Mouse (Mus musculus) urinary bladder, adult 2 months (tissue): ENCODE results near the gene Ppara. TPM values are rescaled to one million over a fixed set of nuclear protein-coding genes. Genes with fewer than 3 reads are reported as not detected.
"Not testable (repeated sequence)": the region's sequence is repeated elsewhere in the genome, so short reads cannot be mapped to it uniquely, and the experiment has no call there.

ENCODE experiments used
- DNase-seq: peaks from one replicate; pipeline ENCODE4 v3.0.0; 2022; ENCODE audit warnings: low spot score
- polyA plus RNA-seq: library from polyadenylated mRNA; depleted of rRNA; stranded (reverse); fragments of >200 nt; gene quantifications from 2 replicates; pipeline ENCODE4 v1.2.3, GENCODE M21; 2012

The Ppara gene
- polyA plus RNA-seq, 1 experiment = 7.8 TPM

DNA sequence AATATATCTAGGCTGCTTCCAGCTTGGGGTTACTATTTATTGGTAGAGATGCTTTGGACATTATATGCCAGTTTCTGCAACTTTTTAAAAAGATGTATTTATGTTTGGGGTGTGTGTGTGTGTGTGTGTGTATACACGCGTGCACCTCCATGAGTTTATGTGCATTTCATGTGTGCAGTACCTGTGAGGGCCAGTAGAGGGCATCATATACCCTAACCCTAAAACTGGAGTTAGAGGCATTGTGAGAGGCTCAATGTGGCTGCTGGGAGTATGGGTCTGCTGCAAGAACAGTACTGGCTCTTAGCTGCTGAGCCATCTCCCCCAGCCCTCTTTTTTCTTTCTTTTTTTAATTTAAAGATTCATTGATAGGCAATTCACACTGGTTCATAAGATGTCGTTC lies 23.0 kb downstream of the Ppara start:
- no peak for DNase-seq

DNA sequence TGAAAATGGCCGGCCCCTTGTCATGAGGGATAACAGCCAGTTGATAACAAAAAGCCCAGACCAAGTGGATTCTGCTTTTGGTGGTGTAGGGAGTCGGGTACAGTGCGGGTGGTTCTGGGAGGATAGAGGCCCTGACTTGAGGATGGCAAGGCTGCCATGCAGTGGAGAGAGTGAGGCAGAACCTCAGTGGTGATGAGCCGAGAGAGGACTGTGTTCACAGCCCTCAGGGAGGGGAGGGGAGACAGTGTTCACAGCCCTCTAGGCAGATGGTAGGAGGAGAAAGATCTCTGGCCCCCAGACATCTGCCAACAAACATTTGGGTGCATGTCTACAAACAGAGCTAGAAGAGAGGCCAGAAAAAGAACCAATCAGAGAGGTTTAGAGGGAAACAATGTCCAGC lies 28.0 kb downstream of the Ppara start:
- DNase-seq = no peak

DNA sequence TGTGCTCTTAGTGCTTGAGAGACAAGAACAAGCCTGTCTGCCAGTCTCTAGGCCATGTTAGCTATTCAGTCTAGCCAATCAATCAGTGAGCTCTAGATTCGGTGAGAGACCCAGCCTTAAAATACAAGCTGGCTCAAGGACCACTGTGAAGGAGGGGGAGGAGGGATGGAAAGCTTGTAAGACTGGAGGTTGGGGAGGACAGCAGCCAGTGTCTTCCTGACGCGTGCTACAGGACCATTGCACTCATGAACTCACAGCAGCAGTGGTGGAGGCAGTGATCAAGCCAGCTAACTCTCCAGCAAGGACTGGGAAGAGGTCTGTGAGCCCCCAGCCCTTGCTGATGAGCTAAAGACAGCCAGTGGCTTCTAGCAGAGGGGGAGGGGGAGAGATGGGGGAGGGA lies 30.2 kb downstream of the Ppara start:
- no peak for DNase-seq

DNA sequence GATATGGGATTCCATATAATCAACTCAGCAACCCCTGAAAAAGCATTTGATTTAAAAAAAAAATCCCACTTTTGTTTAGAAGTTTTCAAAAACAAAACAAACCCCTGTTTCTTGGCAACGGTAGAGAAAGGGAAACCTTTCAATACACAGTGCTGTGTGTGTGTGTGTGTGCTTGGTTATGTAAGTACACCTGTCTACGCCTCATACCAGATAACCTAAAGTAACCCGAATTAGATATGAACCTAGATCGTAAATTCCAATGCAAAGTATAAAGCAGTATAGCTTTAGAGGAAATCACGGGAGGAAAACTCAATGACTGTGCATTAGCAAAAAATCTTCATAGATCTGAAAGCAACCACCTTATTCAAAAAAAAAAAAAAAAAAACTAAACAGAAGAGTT lies 31.9 kb downstream of the Ppara start:
- DNase-seq = no peak

DNA sequence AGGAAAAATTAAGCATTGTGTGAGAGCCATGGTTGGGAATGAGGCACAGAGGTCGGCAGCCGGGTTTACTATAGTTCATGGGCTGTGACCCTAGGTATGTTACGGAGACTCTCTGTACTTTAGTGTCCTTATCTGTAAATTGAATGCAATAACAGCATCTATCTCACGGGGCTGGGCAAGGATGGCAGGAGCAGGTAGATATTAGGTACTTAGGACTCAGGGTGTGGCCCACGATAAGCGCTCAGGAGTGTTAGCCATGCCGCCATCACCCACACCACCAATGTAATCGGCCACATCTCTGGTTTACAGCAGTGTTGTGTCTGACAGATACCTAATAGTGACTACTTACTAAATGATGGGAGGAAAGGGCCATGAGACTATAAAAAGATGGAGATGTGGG lies 34.2 kb downstream of the Ppara start:
- DNase-seq = no peak

DNA sequence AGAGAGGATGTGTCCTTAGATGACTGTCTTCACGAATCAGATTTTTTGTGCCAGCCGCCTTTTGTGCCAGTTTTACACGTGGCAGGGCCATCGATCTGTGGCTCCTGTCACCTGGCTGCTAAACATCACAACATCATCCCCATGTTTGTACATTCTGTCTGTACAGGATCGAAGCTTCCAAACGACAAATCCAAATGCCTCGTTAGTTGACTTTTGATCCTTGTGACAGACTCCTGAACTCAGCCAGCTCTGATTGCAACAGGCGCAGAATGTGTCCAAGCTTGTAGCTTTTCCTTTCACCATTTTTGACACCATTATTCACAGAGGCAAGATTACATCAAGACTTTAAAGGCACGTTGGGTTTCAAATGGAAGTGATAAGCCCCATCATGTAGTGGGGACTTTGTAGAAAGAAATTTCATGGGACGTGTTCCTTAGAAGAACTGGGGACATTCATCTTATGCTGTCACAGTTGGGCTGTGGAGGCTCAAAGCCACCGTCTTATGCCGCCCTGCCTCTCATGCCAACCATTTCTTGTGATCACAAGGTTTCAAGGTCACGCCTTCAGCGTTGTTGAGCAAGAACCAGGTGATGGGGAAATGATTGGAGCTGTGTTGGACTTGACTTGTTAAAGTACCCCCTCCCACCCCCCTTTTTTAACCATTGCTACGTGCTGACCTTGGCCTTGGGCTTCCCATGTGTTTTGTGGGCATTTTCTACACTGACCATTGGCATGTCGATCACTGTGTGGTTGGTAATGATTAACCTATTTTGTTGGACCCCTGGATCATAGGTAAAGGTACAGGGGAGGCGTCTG lies 36.7 kb downstream of the Ppara start:
- DNase-seq = no peak

DNA sequence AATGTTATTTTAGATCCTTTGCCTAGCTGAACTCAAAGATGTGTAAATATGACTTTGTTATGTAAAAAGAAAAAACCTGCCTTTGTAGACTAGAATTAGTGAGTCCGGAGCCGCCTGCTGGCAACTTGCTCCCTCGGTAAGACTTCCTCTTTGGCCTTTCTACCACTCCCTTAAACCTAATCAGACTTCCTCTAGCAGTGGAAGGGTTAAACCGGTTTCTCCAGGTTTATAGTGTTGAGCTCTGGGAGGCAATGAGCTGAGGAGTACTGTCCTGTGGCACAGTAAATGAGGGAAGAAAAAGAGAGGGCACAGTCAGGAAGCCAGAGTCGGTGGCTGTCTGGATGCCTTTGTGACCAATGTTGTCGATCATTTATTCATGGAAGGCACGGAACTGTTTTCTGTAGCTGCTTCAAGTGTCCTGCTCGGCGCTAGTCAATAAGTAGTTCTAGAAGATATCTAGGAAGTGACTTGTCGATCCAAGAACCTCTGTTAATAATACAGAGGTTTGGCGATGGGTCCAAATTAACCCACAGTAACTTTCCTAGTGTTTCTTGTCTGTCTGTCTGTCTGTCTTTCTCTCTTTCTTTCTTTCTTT lies 37.5 kb downstream of the Ppara start:
- no peak for DNase-seq

DNA sequence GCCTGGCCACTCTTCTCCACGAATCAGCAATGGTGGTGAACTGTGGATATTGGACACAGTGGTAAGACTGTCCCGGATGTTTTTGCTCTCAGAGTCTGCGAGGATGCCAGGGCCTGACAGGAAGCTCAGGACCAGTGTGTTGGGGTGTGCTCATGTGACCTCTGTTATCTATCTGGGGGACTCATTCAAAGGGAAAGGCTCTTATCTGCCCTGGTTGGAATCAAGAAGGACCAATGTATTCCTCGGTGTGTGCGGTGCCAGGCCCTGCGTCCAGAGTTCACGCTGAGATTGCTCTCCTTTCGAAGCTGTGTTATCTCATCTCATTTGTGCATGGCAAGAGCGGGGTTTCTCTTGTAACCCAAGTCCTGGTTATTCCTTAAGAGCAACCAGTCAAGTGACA lies 39.6 kb downstream of the Ppara start:
- no peak for DNase-seq

DNA sequence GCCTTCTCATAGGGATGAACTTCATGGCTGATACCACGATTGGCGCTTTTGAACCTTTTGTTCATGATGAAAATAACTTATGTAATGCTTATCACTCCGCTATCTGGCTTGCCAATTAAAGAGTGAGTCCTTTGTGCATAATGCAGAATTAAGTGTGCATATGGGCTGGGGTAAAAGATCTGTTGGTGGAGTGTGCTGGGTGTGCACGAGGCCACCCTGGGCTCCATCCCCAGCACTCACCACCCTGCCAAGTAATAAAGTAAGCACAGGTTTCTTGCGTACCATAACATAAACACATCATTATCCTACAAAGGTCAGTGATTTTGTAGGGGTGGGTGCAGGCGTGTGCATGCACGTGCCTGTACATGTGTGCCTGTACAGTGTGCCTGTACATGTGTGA lies 40.2 kb downstream of the Ppara start:
- no peak for DNase-seq

DNA sequence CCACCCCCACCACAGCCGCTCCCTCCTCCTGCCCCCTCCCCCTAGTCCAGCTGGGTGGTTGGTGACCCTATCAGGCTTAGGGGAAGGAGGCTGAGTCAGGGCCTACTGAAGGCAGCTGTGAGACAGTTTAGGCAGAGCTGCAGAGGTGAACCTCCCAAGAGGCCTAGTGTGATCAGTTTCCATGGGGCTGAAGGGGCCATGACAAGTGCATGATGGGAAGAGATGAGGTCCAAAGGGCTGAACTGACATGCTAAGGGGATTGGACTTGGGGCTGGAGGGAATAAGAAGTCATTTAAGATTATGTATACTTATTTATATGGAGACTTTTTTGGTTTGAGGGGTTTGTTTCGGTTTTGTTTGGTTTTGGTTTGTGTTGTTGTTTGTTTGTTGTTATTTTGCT lies 41.5 kb downstream of the Ppara start:
- no peak for DNase-seq

DNA sequence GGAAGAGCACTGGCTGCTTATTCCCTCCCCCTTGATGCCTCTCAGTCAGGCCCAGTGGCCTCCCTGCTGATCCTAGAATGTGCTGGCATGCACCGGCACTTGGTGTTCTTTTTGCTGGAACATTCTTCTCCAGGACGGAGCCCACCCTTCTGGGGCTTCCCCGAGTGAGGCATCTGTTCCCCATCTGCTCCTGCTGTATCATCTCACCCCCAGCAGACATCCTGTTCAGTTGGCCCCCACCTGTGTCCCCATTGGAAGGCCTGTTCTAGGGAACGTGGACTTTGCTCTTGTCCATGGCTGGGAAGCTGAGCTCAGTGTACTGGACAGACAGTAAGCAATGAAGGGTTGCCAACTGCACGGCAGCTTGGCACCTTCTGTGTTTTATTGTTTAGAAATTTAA lies 42.0 kb downstream of the Ppara start:
- DNase-seq = no peak

DNA sequence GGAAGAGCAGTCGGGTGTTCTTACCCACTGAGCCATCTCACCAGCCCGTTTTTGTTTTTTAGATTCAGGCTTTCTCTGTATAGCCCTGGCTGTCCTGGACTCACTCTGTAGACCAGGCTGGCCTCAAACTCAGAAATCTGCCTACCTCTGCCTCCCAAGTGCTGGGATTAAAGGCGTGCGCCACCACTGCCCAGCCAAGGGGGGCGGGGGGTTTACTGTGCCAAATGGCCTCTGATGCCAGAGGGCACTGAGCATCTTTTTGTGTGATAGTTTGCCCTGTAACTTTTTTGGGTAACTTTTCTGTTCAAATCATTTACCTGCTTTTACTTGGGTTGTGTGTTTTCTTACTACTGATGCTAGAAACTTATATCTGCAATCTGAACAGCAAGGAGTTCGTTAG lies 44.1 kb downstream of the Ppara start:
- not testable (repeated sequence) for DNase-seq

DNA sequence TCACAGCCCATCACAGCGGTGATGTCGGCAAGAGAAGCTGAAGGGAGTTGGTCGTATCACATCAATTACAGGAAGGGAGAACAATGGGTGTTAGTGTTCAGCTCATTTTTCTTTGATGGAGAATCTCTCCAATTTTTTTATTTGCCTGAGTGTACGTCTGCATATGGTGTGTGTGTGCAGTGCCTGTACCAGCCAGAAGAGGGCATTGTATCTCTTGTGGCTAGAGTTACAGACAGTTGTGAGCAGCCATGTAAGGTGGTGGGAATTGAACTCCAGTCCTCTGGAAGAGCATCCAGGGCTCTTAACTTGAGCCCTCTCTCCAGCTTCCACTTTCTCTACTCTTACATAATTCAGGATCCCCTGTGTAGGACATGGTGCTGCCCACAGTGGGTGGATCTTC lies 48.4 kb downstream of the Ppara start:
- DNase-seq = no peak

DNA sequence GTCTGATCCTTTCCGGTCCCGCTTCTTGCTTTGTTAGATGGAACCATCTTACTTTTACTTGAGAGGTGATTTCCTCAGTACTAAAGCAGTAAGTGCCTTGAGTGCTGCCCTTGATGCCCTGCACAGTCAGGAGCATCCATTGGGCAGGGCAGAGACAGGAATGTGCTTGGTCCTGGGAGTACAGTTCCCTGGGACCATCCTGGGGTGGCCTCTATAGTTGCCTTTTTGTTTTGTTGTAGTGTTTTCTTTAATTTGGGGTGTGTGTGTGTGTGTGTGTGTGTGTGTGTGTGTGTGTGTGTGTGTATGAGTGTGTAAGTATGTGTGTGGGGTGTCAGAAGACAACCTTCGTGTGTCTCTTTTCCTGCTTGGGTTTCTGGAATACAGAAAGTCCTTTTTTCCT lies 49.6 kb downstream of the Ppara start:
- no peak for DNase-seq

DNA sequence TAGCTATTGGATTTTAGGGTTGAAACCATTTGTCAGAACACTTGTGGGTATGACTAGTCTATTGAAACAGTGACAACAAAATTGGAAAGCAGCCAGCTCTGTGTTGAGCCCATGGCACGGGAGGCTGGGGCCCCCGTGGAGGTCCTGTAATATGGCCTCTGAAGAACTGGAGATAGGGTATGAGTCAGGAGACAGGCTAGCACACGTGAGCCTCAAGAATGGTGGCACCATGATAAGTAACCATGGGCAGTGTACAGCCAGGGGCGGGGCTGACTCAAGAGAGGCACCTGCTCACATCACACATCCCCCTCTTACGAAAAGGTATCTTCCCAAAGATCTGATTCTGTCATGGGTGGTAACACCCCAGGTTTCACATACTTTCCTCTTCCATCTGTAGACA lies 51.9 kb downstream of the Ppara start:
- no peak for DNase-seq

DNA sequence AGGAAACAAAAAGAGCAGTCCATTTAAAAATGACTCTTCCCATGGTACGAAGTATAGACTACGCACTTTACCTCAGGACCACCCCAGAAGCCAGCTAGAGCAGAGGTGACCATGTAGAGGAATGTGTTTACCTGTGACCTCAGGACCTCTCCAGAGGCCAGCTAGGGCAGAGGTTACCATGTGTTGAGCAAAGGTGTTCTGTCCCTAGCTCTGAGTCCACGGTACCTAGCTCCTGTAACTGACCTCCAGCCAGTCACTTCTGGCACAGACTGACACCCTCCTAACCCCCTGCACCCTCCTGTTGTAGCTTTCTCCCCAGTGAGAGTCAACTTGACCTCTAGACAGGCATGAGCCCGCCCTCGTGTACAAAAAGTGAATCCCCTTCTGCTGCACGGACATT lies 52.7 kb downstream of the Ppara start:
- DNase-seq = no peak

DNA sequence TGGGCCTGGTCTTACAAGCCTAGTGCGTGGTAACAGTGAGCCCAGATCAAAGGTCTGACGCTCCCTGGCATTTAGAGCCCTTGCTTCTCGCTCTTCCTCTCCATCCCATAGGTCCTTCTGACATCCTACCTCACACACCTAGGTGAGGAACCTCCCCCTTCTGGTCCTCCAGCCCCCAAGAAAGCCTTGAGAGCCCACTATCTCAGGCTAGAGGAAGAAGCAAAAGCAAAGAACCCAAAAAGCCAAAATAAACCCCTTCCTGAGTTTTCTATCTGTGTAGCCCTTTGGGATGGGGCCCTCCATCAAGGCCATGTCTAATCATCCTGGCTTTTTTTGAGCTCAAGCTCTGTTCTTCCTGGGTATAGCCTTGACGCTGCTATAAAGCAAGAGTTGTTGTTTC lies 53.3 kb downstream of the Ppara start:
- no peak for DNase-seq

DNA sequence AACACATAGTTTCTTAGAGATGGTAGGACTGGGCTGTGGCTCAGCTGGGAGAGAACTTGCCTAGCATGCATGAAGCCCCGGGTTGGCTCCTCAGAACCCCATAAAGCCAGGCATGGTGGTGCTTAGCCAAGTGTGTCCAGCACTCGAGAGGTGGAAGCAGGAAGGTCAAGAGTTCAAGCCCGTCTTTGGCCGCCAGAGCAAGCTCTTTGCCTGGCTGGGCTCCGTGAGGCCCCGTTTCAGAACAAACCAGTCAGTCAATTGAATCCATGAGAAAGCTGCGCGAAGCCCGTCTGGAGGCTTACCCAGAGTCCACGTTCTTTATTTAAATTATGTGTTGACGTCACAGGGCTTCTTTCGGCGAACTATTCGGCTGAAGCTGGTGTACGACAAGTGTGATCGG lies 53.9 kb downstream of the Ppara start:
- no peak for DNase-seq

DNA sequence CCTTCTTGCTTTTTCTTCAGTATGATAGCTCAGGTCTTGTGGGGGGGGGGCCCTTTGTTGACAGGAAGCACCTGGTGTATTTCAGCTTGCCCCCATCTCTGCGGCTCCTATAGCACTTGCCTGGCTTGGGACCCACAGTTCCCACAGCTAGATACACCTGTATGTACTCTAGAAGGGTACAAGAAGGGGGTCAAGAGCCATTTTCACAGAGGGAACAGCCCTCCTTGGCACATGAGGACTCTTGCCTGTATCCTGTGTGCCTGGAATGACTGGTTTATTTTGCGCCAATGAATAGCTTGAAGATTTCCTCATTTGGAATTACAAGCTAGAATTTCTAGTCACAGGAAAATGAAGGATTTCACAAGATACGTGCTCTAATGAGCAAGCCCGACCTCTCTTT lies 56.7 kb downstream of the Ppara start:
- DNase-seq = no peak

DNA sequence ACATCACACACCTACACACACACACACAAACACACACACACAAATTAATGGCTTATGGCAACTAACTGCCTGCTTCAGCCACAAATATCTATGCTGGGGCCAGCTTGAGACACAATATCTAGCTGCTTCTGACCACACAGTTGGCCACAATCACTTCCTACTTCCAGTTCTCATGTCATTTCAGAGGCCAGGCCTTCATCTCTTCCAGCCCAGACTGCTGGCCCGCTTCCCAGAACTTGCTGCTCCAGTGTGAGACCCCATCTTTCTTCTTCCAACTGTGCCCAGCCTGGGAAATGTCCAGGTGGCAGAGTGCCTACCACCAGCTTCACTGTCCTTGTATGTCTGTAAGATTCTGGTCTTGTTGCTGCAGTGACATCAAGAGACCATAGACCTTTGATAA lies 58.0 kb downstream of the Ppara start:
- no peak for DNase-seq

DNA sequence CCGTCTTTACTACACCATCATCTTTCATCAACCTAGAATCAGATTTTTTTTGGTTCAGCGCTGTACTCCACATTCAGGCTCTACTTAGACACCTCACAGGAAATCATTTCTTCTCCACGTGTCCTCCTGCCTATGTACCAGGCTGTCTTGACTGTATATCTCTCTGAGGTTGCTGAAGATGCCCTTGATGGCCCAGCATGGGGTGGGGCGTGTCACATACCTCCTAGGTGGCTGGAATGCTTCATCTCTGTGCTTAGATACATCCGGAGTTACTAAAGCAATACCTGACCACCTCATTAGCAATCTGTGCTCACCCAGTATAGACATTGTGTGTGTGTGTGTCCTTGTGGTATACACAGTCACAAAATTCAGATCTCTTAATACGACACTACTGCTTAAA lies 60.7 kb downstream of the Ppara start:
- no peak for DNase-seq

DNA sequence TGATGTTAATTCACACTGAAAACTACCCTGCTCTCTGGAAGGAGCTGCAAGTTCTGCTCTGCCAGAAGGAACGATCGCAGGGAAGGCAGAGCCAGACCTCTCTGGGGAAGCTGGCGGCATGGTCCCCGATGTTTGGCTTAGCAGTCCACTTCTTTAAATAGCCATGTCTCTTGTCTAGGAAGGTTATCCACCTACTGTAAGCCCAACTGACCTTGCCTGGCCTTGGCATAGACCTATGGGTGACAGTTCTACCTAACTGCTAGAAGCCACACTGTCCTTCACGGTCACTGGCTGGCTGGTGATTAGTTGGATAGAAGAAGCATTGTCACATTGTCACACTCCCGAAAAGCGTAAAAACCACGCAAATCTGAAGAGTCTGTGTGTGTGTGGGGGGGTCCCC lies 63.9 kb downstream of the Ppara start:
- no peak for DNase-seq

DNA sequence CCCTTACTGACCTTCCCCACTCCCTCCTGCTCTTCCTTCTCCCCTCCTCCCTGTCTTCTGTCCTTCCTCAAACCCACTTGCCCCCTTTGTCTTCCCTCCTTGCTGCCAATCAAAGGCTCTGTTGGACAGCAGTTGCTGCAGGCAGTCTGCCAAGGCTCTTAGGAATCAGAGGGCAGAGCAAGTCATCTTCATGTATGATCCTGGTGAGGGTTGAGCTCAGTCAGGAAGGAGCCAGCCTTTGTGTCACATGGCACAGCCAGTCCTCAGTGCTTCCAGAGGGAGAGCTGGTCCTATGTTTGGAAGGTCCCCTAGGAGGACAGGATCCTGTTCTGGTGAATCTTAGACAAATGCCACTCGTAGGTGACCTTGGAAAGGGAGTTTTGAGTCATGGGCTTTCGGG lies 68.1 kb downstream of the Ppara start:
- DNase-seq = no peak

DNA sequence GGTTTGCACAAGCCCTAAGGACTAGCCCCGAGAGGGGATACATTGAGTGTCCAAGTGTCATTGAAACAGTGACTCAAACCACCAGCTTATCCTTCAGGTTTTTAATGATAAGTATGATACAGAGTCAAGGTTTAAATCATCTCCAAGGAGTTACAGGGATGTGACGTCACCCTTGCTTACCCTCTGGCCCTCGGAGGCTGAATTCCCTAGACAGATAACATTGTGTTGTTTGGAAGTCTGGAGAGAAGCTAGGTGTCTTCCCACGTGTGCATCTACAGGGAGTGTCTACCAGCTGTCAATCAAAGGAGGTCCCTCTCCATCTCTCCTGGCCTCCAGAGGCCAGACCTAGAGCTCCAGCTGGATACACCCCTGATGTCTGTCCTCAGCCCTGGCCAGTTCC lies 72.1 kb downstream of the Ppara start:
- DNase-seq = no peak
